ENCODE assay signal across 24 mouse cellular contexts in the genomic region with DNA sequence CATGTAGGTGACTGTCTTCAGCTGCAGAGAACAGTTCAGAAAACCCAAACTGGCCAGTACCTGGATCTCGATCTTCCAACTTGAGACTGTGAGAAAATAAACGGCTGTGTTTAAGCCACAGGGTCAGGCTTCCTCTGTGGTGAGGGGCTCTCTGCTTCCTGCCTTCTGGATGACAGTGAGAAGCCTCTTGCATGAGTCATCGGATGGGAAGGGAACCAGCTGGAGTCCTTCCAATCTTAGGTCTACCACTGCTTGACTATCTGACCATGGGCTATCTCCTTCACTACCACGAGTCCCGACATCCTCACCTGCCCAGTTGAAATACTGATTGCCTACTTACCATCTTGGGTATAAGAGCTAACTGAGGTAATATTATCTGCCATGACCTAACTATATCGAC. TPM values are rescaled to one million over a fixed set of nuclear protein-coding genes. Genes with fewer than 3 reads are reported as not detected.
DNase-seq lines count a peak whose midpoint lies in the region; ATAC-seq lines count a peak whose summit lies in the region.
"Had no signal": no experiment of that assay in that cellular context is flagged by ENCODE, and none has a peak within 500 bp of the region (broad histone marks: within the 10 kb centered on the region; RNA-seq: fewer than 3 reads in every experiment).

No protein-coding gene starts in this region.

- DNase-seq in kidney, adult 9 months = peak; percentile 3
- DNase-seq in kidney, adult 18-20 months = no peak
- DNase-seq in MN1 (ENCODE audit: low spot score) = peak; percentile 52
- DNase-seq in R1 (ENCODE audit: low read depth, low spot score) = peak; percentile 48
- DNase-seq in frontal cortex, adult 2 months (ENCODE audit: extremely low spot score in 1 of 2, low spot score in 1 of 2) = no peak
- no peak for DNase-seq in right cerebral cortex, postnatal 4 days
- DNase-seq: cerebellum, adult 11-12 months; cerebellum, adult 9-11 months; gastrocnemius, postnatal 25 days; heart, adult 11 months; heart, postnatal 36 days; layer of hippocampus, postnatal 36 days; left cerebral cortex, postnatal 4 days; liver, postnatal 0 days; retina, postnatal 1 day; right cerebral cortex, postnatal 14 days had no signal

- ATAC-seq in common myeloid progenitor, adult 5-6 weeks (replicated peaks; ENCODE audit: low read depth, poor library complexity, severe bottlenecking) = 0 out of 2 replicates have a peak, but pooled peaks have one; percentile 22
- ATAC-seq: forebrain, embryonic 14.5 days; hindbrain, postnatal 0 days; intestine, embryonic 15.5 days; liver, embryonic 12.5 days; liver, postnatal 0 days; midbrain, embryonic 13.5 days had no signal

RNA-seq across cellular contexts. Expression of gene Hspb8, which starts 40.9 kb away (rescaled TPM):
- total RNA-seq in common myeloid progenitor, adult 5-6 weeks (2017) = not detected in 2 replicates
- polyA plus RNA-seq in frontal cortex, adult 2 months (2012; rRNA removed) = 13.6 and 15.0 TPM in 2 replicates
- total RNA-seq: megakaryocyte-erythroid progenitor cell, adult 5-6 weeks; MEL had no signal

Comparison
In these comparisons a context has a peak if more than half of its experiments do, and no peak if none do; other contexts are left out.
1. DNase-seq: peak in kidney, adult 9 months (single experiment), MN1 (single experiment) and R1 (single experiment); none in kidney, adult 18-20 months (single experiment), frontal cortex, adult 2 months (0 of 2) and right cerebral cortex, postnatal 4 days (single experiment).